Mouse (Mus musculus) limb, embryonic 14.5 days (tissue): ENCODE measurements around the gene Ablim1. TPM values are rescaled to one million over a fixed set of nuclear protein-coding genes. Genes with fewer than 3 reads are reported as not detected.

Experiments used
- ATAC-seq: fragments of 200-750 bp; cut with Nextera tagmentation; 2 replicates; pipeline ENCODE4 v1.8.0; 2017; ENCODE audit warnings: low read depth, moderate number of reproducible peaks, moderate TSS enrichment; ENCODE audit not compliant: low FRiP score
- DNase-seq: peaks from one replicate; pipeline ENCODE4 v3.0.0-alpha.2; 2015; ENCODE audit warnings: low spot score
- H3K27ac ChIP-seq: fragments of 300-500 bp; sonication (generic); replicated peaks from 2 replicates; pipeline ENCODE4 v1.5.1; 2014; ENCODE audit warnings: low read depth, mild to moderate bottlenecking, low read length, moderate library complexity, mixed read lengths
- H3K27me3 ChIP-seq: fragments of 300-500 bp; sonication (generic); 2 replicates; pipeline ENCODE4 v1.6.1; 2014; ENCODE audit warnings: low read length, mixed read lengths; ENCODE audit not compliant: control insufficient read depth, insufficient read depth
- H3K36me3 ChIP-seq: fragments of 300-500 bp; sonication (generic); 2 replicates; pipeline ENCODE4 v1.6.1; 2014; ENCODE audit warnings: mild to moderate bottlenecking, low read length, moderate library complexity, mixed read lengths; ENCODE audit not compliant: control insufficient read depth, insufficient read depth
- H3K4me1 ChIP-seq: fragments of 300-500 bp; sonication (generic); 2 replicates; pipeline ENCODE4 v1.6.1; 2014; ENCODE audit warnings: antibody characterized with exemption, low read length, mixed read lengths; ENCODE audit not compliant: control insufficient read depth, insufficient read depth
- H3K4me2 ChIP-seq: fragments of 300-500 bp; sonication (generic); replicated peaks from 2 replicates; pipeline ENCODE4 v1.6.1; 2014; ENCODE audit warnings: low read depth, mild to moderate bottlenecking, low read length, moderate library complexity; ENCODE audit not compliant: severe bottlenecking
- H3K4me3 ChIP-seq: fragments of 300-500 bp; sonication (generic); replicated peaks from 2 replicates; pipeline ENCODE4 v1.5.1; 2014; ENCODE audit warnings: low read length
- H3K9ac ChIP-seq: fragments of 300-500 bp; sonication (generic); 2 replicates; pipeline ENCODE4 v1.6.1; 2014; ENCODE audit warnings: mild to moderate bottlenecking, low read depth, low read length, moderate library complexity; ENCODE audit not compliant: severe bottlenecking
- H3K9me3 ChIP-seq: fragments of 300-500 bp; sonication (generic); 2 replicates; pipeline ENCODE4 v1.6.1; 2016; ENCODE audit warnings: low read length; ENCODE audit not compliant: control insufficient read depth
- POLR2A ChIP-seq: fragments of 200-500 bp; IDR thresholded peaks from 2 replicates; pipeline ENCODE4 v1.8.0; 2012; ENCODE audit warnings: inconsistent platforms, mild to moderate bottlenecking, moderate library complexity, borderline replicate concordance; ENCODE audit not compliant: insufficient read depth, insufficient read length; ENCODE audit errors: extremely low read depth
- WGBS: fragments of 180-500 bp; shearing (Covaris S2); extraction: QIAGEN DNeasy Blood & Tissue Kit; methylation state at CpG from one replicate; pipeline ENCODE4 v1.1.7; 2014; 5-methylcytosine and 5-hydroxymethylcytosine counted together
- polyA plus RNA-seq, 2 experiments: library from polyadenylated mRNA; depleted of rRNA in 1 of 2; stranded (reverse) in 1 of 2; unstranded in 1 of 2; fragments of >200 nt; fragmentation: Nextera tagmentation in 1 of 2; extraction: Ambion mirVana in 1 of 2; gene quantifications; 2 replicates each; pipeline versions ENCODE4 v1.2.1 to v1.2.3; 2012 to 2014

Gene Ablim1
- polyA plus RNA-seq, 2 experiments = 30.6 to 76.9 TPM

DNA sequence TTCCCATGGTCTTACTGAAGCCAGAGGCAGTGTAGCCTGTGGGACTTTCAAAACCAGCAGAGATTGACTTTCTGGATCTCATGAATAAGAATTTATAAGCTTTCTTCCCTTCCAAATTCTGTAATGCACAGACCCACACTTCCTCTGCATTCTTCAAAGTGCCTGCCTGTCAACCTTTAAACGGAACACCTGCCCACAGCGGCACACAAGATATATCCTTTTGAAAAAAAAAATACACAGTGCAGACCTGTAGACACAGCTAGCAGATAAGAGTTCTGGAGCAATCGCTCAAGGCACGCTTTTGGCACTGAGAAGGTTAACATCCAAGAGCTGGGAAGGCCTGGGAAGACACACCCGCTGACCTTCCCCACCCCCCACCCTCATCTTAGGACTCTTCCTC, 199.8 kb downstream of the Ablim1 start:
- no peak for ATAC-seq

DNA sequence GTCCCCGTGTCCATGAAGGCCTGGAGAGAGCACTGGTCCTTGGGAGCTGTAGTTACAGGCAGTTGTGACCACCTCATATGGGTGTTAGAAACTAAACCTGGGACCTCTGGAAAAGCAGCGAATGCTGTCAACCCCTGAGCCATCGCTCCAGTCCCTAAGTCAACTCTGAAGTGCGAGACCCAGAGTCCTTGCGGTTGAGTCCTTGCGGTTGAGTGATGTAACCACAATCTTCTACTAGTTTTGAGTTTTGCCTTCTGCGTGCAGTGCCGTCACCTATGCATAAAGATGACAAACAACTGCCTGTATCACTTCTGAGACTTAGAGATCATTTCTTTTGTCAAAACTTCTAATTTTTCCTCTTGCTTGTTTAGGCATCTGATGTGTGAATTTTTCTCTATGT, 200.7 kb downstream of the Ablim1 start:
- Histone ChIP-seq H3K4me2 (no peak overlapping the region), H3K27ac (no peak overlapping the region), H3K4me3 (no peak overlapping the region), H3K27me3 (no peaks in the 10 kb centered on the region), H3K4me1 (peaks cover 24% of the 10 kb centered on the region), H3K9ac (no peak overlapping the region), H3K9me3 (no peaks in the 10 kb centered on the region), H3K36me3 (no peaks in the 10 kb centered on the region)
- no peak for ATAC-seq
- DNase-seq = no peak
- no peak for TF ChIP-seq POLR2A
- WGBS = 95% methylated on average over 8 of the region's 8 CpGs

More for the DNA sequence above, 199.8 kb downstream of the Ablim1 start:
- no peak for DNase-seq
- Histone ChIP-seq H3K4me2 (no peak overlapping the region), H3K9me3 (no peaks in the 10 kb centered on the region), H3K4me1 (peaks cover 34% of the 10 kb centered on the region), H3K9ac (no peak overlapping the region), H3K27ac (no peak overlapping the region), H3K27me3 (no peaks in the 10 kb centered on the region), H3K36me3 (no peaks in the 10 kb centered on the region), H3K4me3 (no peak overlapping the region)
- TF ChIP-seq POLR2A = no peak
- WGBS = 65% methylated on average over 5 of the region's 5 CpGs

DNA sequence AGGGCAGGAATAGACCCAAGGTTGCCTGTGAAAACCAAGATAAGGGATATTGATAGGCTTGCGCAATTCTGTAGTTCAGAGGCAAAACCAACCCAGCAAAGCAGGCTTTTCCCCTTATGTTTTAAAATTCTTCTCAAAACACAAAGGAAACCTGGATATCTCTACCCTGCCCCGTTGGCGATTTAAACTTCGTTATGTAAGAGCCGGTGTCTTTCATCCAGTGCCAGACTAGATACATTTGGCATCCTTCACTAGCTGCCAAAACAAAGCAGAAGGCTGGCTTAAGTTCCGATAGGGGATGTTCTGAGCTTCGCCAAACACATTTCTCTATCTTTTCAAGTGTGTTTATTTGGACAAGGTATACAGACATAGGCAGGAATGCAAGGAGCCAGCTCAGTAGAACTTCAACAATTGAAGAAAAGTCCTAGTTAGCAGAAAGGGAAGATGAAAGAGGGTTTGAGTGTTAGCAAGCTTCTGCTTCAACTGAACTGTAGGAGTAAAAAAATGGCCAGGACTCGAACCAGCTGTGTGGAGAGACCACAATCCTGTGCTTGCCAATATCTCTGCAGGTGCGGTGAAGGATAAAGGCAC, 201.8 kb downstream of the Ablim1 start:
- H3K4me3 ChIP-seq = no peak overlapping the region
- DNase-seq (peak; percentile 69), ATAC-seq (no peak)
- no peaks in the 10 kb centered on the region for H3K27me3 ChIP-seq
- 61% methylated on average over 9 of the region's 9 CpGs for WGBS
- H3K9ac ChIP-seq = no peak overlapping the region
- H3K4me1 ChIP-seq = peaks cover 16% of the 10 kb centered on the region
- no peaks in the 10 kb centered on the region for H3K36me3 ChIP-seq
- 0 out of 2 replicates have a peak overlapping the region, but pooled peaks have one; percentile 4 for H3K27ac ChIP-seq
- H3K9me3 ChIP-seq = no peaks in the 10 kb centered on the region
- no peak for TF ChIP-seq POLR2A
- no peak overlapping the region for H3K4me2 ChIP-seq

- Histone ChIP-seq H3K27me3 (no peaks in the 10 kb centered on the region), H3K27ac (peak overlapping the region; percentile 33; the same call in 1 of the 2 replicates), H3K4me3 (no peak overlapping the region), H3K4me2 (no peak overlapping the region), H3K4me1 (peaks cover 11% of the 10 kb centered on the region; the same call in 1 of the 2 replicates), H3K9me3 (no peaks in the 10 kb centered on the region), H3K36me3 (no peaks in the 10 kb centered on the region), H3K9ac (no peak overlapping the region)
- 81% methylated on average over 8 of the region's 8 CpGs for WGBS
- no peak for ATAC-seq
- TF ChIP-seq POLR2A = no peak
- DNase-seq = no peak
Observed at GRCm38 (mm10) chr19:57112231-57112815, 202.4 kb downstream of the Ablim1 start.

DNA sequence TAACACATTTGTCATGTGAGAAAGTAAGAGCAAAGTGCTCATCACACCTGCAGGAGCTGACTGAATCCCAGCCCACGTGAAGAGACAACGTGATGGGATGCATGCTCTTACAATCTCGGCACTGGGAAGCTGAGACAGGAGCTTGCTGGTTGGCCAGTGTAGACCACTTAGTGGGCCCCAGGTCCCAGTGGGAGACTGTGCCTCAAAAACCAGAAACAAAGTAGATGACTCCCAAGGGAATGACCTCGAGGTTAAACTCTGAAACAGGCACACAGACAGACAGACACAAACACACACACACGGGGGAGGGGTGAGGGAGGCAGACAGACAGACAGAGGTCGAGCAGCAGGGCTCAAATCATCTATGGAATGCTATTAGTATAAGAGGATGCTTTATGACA, 203.4 kb downstream of the Ablim1 start:
- Histone ChIP-seq H3K27me3 (no peaks in the 10 kb centered on the region), H3K9ac (no peak overlapping the region), H3K4me3 (no peak overlapping the region), H3K4me1 (peaks cover 7% of the 10 kb centered on the region), H3K36me3 (no peaks in the 10 kb centered on the region), H3K9me3 (no peaks in the 10 kb centered on the region), H3K4me2 (no peak overlapping the region), H3K27ac (no peak overlapping the region)
- TF ChIP-seq POLR2A = no peak
- DNase-seq = no peak
- ATAC-seq = no peak
- WGBS = 78% methylated on average over 6 of the region's 6 CpGs

DNA sequence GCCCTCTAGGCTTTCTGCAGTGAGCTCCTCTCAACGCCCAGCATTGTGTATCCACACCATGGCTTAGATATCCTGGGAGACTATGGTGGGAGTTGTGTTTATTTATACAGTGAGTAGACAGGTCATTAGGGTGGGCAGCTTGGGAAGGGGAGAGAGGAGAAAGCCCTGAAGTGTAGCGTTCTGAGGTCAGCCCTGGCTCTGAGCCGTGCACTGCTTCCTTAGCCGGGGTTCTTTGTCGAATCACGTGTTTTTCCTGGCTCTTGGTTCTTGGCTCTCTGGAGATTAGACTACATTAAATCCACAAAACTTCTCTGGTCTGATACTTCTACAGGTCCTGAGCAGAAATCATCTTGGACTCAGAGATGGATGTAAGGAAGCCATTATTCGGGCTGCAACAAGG, 205.1 kb downstream of the Ablim1 start:
- H3K4me2 ChIP-seq = no peak overlapping the region
- no peak overlapping the region for H3K9ac ChIP-seq
- WGBS = 57% methylated on average over 7 of the region's 7 CpGs
- no peaks in the 10 kb centered on the region for H3K27me3 ChIP-seq
- peaks cover 8% of the 10 kb centered on the region for H3K4me1 ChIP-seq
- no peaks in the 10 kb centered on the region for H3K9me3 ChIP-seq
- no peaks in the 10 kb centered on the region for H3K36me3 ChIP-seq
- no peak overlapping the region for H3K4me3 ChIP-seq
- ATAC-seq (0 out of 2 replicates have a peak, but pooled peaks have one; percentile 35), DNase-seq (no peak)
- no peak overlapping the region for H3K27ac ChIP-seq
- TF ChIP-seq POLR2A = no peak
